Mouse (Mus musculus) liver, embryonic 15.5 days (tissue): ENCODE measurements around the gene Agap1. TPM values are rescaled to one million over a fixed set of nuclear protein-coding genes. Genes with fewer than 3 reads are reported as not detected.

Experiments used
- ATAC-seq: fragments of 200-750 bp; cut with Nextera tagmentation; 2 replicates; pipeline ENCODE4 v1.8.0; 2017; ENCODE audit warnings: moderate number of reproducible peaks, mild to moderate bottlenecking, moderate library complexity; ENCODE audit not compliant: insufficient read depth
- H3K27ac ChIP-seq: fragments of 300-500 bp; sonication (generic); replicated peaks from 2 replicates; pipeline ENCODE4 v1.5.1; 2015; ENCODE audit warnings: mild to moderate bottlenecking, inconsistent platforms
- H3K27me3 ChIP-seq: fragments of 300-500 bp; sonication (generic); 2 replicates; pipeline ENCODE4 v1.6.1; 2015; ENCODE audit warnings: mild to moderate bottlenecking, inconsistent platforms
- H3K36me3 ChIP-seq: fragments of 300-500 bp; sonication (generic); replicated peaks from 2 replicates; pipeline ENCODE4 v1.6.1; 2015; ENCODE audit warnings: moderate library complexity, mild to moderate bottlenecking, inconsistent platforms
- H3K4me1 ChIP-seq: fragments of 300-500 bp; sonication (generic); replicated peaks from 2 replicates; pipeline ENCODE4 v1.6.1; 2015; ENCODE audit warnings: inconsistent platforms
- H3K4me2 ChIP-seq: fragments of 300-500 bp; sonication (generic); 2 replicates; pipeline ENCODE4 v1.6.1; 2015; ENCODE audit warnings: moderate library complexity, mild to moderate bottlenecking, inconsistent platforms
- H3K4me3 ChIP-seq: fragments of 300-500 bp; sonication (generic); replicated peaks from 2 replicates; pipeline ENCODE4 v1.5.1; 2015; ENCODE audit warnings: mild to moderate bottlenecking, inconsistent platforms
- H3K9ac ChIP-seq: fragments of 300-500 bp; sonication (generic); 2 replicates; pipeline ENCODE4 v1.6.1; 2015; ENCODE audit warnings: moderate library complexity, mild to moderate bottlenecking, inconsistent platforms
- H3K9me3 ChIP-seq: fragments of 300-500 bp; sonication (generic); replicated peaks from 2 replicates; pipeline ENCODE4 v1.6.1; 2016; ENCODE audit warnings: inconsistent platforms
- WGBS: fragments of 180-500 bp; shearing (Covaris S2); methylation state at CpG from one replicate; pipeline ENCODE4 v1.1.7; 2015; ENCODE audit warnings: mixed read lengths; ENCODE audit not compliant: insufficient replicate concordance; 5-methylcytosine and 5-hydroxymethylcytosine counted together
- polyA plus RNA-seq: library from polyadenylated mRNA; unstranded; fragments of >200 nt; fragmentation: Nextera tagmentation; extraction: Ambion mirVana; gene quantifications from 2 replicates; pipeline ENCODE4 v1.2.1, GENCODE M21; 2015

Gene Agap1
- polyA plus RNA-seq, 1 experiment from 2014 or later: 1.3 TPM

DNA sequence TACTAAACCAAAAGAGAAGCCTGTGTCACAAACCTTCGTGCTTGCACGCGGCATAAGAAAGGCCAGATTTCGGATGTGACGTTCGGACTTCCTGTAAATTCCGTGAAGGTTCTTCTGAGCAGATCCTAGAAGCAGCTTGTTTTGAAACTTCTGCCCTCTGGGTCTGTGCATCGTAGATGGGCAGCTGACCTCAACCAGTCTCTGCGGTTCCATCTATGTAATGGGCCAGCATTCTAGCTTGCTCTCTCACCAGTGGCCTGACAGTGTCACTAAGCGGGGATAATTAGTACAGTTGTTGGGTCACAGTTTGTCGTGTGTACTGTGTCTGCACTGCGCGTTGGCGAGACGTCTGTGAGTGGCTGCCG is 485.0 kb downstream of the Agap1 start:
- H3K4me2 ChIP-seq: no peak overlapping the region

DNA sequence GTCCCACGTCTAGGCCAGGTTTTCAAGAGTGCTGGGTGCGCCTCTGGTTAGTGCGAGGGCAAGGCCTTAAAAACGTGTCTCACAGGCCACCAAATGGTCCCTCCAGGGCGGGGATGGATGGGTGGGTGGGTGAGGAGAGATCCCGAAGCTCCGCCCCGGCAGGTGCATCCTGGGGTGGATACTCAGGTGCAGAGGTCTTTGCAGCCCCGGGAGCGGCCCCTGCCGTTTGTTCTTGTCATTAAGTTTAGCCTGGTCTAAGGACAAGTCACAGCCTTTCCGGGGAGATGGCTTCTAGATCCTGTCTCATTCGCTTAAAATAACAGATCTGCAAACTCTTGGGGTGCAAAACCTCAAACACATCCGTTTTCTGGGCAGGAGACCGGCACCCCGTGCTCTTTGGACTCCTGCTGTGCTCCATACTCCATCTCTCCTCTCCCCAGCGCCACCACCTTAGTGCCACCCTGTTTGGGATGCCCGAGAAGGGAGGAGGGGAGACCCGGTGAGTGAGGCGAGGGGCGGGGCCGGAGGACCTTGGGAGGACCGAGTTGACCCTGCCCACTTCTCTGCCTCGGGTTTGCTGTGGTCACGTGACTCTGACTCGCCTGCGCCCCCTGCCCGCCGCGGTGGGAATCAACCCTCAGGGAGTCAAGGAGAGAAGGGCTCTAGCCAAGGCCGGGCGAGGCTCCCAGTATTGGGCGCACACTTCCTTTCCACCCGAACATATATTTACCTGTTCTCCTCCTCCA is 485.5 kb downstream of the Agap1 start:
- Histone ChIP-seq H3K4me2 (peak overlapping the region; percentile 32; the same call in 1 of the 2 replicates), H3K36me3 (no peaks in the 10 kb centered on the region), H3K4me3 (no peak overlapping the region), H3K4me1 (peaks cover 10% of the 10 kb centered on the region; the same call in 1 of the 2 replicates), H3K9ac (no peak overlapping the region), H3K9me3 (no peaks in the 10 kb centered on the region), H3K27ac (no peak overlapping the region), H3K27me3 (peaks cover 97% of the 10 kb centered on the region)
- ATAC-seq: no peak
- 3% methylated on average over 34 of the region's 34 CpGs for WGBS

More for the DNA sequence above, 485.0 kb downstream of the Agap1 start:
- Histone ChIP-seq H3K9ac (no peak overlapping the region), H3K27ac (no peak overlapping the region), H3K9me3 (no peaks in the 10 kb centered on the region), H3K36me3 (no peaks in the 10 kb centered on the region), H3K4me1 (peaks cover 10% of the 10 kb centered on the region; the same call in 1 of the 2 replicates), H3K27me3 (peaks cover 98% of the 10 kb centered on the region), H3K4me3 (no peak overlapping the region)
- 23% methylated on average over 16 of the region's 16 CpGs for WGBS
- no peak for ATAC-seq

DNA sequence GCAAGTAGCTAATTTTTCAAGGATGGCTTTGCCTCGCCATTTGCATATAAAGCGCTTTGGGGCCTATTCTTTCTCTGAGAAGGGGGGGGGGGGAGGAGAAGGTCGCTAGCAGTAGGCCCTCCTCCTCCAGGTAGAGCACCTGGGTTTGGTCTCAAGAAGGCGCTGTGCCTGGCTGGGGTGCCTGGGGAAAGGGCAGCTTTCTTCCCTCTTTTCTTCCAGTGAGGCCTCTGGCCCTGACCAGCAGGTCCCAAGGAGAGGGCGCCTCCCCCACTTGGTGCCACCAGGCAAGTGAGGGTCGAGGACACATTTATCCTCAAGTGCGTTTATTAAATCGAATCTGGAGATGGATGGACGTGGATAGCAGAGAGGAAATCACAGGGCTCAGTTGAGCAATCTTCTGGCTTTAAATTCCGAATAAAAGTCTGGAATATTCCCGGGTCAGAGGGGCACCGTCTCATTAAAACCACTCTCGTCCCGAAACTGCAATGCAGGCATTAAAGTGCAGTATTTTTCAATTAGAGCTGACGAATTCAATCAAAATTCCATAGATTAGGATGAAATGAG is 486.4 kb downstream of the Agap1 start:
- Histone ChIP-seq H3K9me3 (no peaks in the 10 kb centered on the region), H3K9ac (no peak overlapping the region), H3K27me3 (peaks cover 97% of the 10 kb centered on the region), H3K36me3 (no peaks in the 10 kb centered on the region), H3K4me3 (no peak overlapping the region), H3K4me1 (peaks cover 10% of the 10 kb centered on the region; the same call in 1 of the 2 replicates), H3K27ac (no peak overlapping the region), H3K4me2 (no peak overlapping the region)
- ATAC-seq: no peak
- 20% methylated on average over 15 of the region's 15 CpGs for WGBS

DNA sequence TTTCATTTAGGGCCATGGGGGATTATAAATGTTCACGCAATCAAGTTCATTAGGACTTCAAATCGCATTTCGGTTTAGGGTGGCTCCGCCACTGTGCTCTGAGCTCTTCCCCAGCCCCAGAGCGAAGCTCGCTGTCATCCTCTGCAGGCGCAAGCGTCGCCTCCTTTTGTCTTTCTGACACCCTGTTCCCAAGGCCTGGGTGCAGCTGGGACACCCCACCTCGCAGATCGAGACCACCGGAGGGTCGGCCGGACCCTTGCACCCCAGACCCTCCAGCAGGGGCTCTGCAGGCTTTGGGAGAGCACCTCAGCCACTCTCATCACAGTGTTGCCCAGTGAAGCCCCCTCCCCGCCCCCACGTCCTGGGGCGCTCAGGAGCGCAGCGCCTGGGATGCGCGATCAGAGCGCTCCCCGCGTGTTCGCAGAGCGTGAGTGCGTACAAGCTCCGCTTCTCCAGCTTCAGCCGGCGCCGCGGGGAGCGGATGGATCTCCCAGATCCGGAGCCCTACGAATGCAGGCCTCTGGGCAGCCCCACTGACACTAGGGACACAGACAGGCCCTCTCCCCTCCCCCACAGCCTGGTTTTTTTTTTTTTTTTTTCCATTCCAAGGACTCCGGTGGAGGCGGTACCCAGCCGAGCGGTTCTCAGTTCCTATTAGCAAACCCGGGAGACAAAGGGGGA is 487.2 kb downstream of the Agap1 start:
- no peak for ATAC-seq
- Histone ChIP-seq H3K27me3 (peaks cover 91% of the 10 kb centered on the region), H3K4me2 (peak overlapping the region; percentile 27; the same call in 1 of the 2 replicates), H3K36me3 (no peaks in the 10 kb centered on the region), H3K4me3 (peak overlapping the region; percentile 8; the same call in 1 of the 2 replicates), H3K9ac (no peak overlapping the region), H3K9me3 (no peaks in the 10 kb centered on the region), H3K4me1 (peaks cover 10% of the 10 kb centered on the region; the same call in 1 of the 2 replicates), H3K27ac (no peak overlapping the region)
- under 1% methylated on average over 40 of the region's 40 CpGs for WGBS

DNA sequence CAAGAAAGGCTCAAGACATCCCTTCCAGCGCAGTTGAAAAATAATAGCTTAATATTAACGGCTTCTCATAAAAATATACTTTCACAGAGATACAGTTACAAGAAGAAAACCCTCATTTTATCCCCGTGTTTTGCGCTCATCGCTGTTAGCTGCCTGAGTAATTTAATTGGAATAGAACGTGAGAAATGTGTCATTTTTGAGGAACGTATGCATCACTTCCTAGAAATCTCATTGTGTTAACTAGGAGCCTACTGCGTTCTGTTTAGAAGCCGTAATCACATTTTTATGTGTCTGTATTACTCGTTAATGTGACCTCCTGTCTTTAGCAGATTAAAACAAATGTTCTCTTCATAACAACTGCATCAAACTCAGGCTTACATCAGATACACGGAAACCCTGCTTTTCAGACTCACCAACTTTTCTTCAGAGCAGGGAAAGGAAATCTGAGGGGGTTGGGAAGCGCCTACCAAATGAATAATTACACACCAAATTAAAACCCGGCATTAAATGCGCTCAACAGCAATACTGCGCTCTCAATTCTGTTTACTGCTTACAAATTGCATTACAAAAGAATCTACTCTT is 487.9 kb downstream of the Agap1 start:
- Histone ChIP-seq H3K4me2 (no peak overlapping the region), H3K36me3 (no peaks in the 10 kb centered on the region), H3K4me3 (no peak overlapping the region), H3K27ac (no peak overlapping the region), H3K4me1 (peaks cover 10% of the 10 kb centered on the region; the same call in 1 of the 2 replicates), H3K9me3 (no peaks in the 10 kb centered on the region), H3K27me3 (peaks cover 84% of the 10 kb centered on the region), H3K9ac (no peak overlapping the region)
- no peak for ATAC-seq
- 7% methylated on average over 15 of the region's 15 CpGs for WGBS

DNA sequence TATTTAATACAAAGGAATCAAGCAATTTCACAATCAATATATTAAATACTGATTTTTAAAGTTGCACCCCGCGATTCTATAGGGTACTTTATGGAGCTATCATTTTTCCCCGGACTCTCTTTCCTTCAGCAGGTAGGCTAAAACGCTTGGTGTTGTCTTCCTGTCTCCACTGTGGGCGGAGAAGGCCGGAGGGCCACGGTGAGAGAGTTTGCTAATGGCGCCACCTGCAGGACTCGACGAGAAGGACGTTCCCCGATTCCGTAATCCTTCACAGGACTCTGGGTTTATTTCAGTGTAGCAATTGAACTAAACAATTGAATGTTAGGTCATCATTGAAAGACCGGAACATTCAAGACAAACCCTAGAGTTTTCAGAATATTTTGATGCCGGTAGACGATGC is 488.6 kb downstream of the Agap1 start:
- Histone ChIP-seq H3K4me1 (peaks cover 10% of the 10 kb centered on the region; the same call in 1 of the 2 replicates), H3K9ac (no peak overlapping the region), H3K4me2 (no peak overlapping the region), H3K4me3 (no peak overlapping the region), H3K36me3 (no peaks in the 10 kb centered on the region), H3K27me3 (peaks cover 83% of the 10 kb centered on the region), H3K27ac (no peak overlapping the region), H3K9me3 (no peaks in the 10 kb centered on the region)
- ATAC-seq: no peak
- WGBS: 1% methylated on average over 16 of the region's 16 CpGs
